Mouse (Mus musculus) kidney, adult 2 months (tissue): ENCODE measurements around the gene BC025920.

ENCODE experiments used
- CTCF ChIP-seq: fragments of 200-500 bp; conservative IDR thresholded peaks from 2 replicates; pipeline ENCODE4 v1.5.1; 2011; ENCODE audit warnings: low read depth, mild to moderate bottlenecking, control low read depth, low read length, moderate library complexity, mixed read lengths; ENCODE audit not compliant: insufficient read depth, insufficient read length
- POLR2A ChIP-seq: fragments of 200-500 bp; IDR thresholded peaks from one replicate; pipeline ENCODE4 v1.6.1; 2011; ENCODE audit warnings: low read depth, low read length, control low read depth

DNA sequence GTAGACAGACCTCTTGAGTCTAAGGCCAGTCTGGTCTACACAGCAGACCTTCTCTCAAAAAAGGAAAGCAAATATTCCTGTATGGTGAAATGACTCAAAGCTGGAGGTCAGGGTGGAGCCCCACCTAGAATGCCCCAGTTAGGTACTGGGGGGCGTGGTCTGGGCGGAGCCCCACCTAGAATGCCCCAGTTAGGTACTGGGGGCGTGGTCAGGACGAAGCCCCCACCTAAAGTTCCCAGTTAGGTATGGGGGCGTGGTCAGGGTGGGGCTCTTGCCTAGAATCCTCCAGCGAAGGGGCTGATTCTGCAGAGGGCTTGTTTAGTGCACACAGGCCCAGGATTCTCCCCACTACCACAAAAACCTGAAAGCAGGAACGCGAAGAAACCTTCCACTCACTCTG lies 17.4 kb downstream of the BC025920 start:
- TF ChIP-seq POLR2A (no peak), CTCF (no peak)
